Mouse (Mus musculus) heart, adult 11 months (tissue): Measurements from ENCODE around the gene Chrd.

Experiments
- DNase-seq: peaks from one replicate; pipeline ENCODE4 v3.0.0; 2022

The Chrd gene

GRCm38 (mm10) chr16:20732925-20733730, at the start of gene Chrd:
Gene Chrd, plus strand, starts transcription at chr16:20733127.
- DNase-seq = peak; percentile 98

- no peak for DNase-seq
Measured at GRCm38 (mm10) chr16:20690774-20691173, 42.2 kb upstream of the Chrd start.

- DNase-seq = no peak
Measured at GRCm38 (mm10) chr16:20691617-20692016, 41.3 kb upstream of the Chrd start.

- DNase-seq = peak; percentile 95
Measured at GRCm38 (mm10) chr16:20692241-20692965, 40.5 kb upstream of the Chrd start.

- peak; percentile 99 for DNase-seq
Measured at GRCm38 (mm10) chr16:20693111-20693701, 39.7 kb upstream of the Chrd start, which contains the start of gene Fam131a. Gene Fam131a, plus strand, starts transcription at chr16:20693241.

GRCm38 (mm10) chr16:20694781-20695180, 38.1 kb upstream of the Chrd start:
- DNase-seq = peak; percentile 98

- peak; percentile 99 for DNase-seq
Measured at GRCm38 (mm10) chr16:20695622-20696323, 37.2 kb upstream of the Chrd start.

- DNase-seq = peak; percentile 89
Measured at GRCm38 (mm10) chr16:20699266-20699665, 33.7 kb upstream of the Chrd start.

- peak; percentile 95 for DNase-seq
Measured at GRCm38 (mm10) chr16:20700036-20700435, 32.9 kb upstream of the Chrd start.

- DNase-seq = peak; percentile 86
Measured at GRCm38 (mm10) chr16:20701316-20701715, 31.6 kb upstream of the Chrd start.

GRCm38 (mm10) chr16:20701729-20702521, 31.0 kb upstream of the Chrd start:
- DNase-seq = peak; percentile 87

GRCm38 (mm10) chr16:20702522-20702893, 30.4 kb upstream of the Chrd start:
- peak; percentile 96 for DNase-seq

- DNase-seq = peak; percentile 87
Measured at GRCm38 (mm10) chr16:20703071-20703470, 29.9 kb upstream of the Chrd start.

GRCm38 (mm10) chr16:20703699-20704400, 29.1 kb upstream of the Chrd start:
- no peak for DNase-seq

GRCm38 (mm10) chr16:20705786-20706185, 27.1 kb upstream of the Chrd start:
- DNase-seq = no peak

GRCm38 (mm10) chr16:20706407-20707055, 26.4 kb upstream of the Chrd start:
- DNase-seq = peak; percentile 93

- DNase-seq = peak; percentile 86
Measured at GRCm38 (mm10) chr16:20708220-20708938, 24.5 kb upstream of the Chrd start.

- DNase-seq = peak; percentile 90
Measured at GRCm38 (mm10) chr16:20708939-20709734, 23.8 kb upstream of the Chrd start.

- DNase-seq = peak; percentile 88
Measured at GRCm38 (mm10) chr16:20710370-20710769, 22.6 kb upstream of the Chrd start.
